Mouse (Mus musculus): ENCODE data around the gene Daam1.

- TF ChIP-seq POLR2A (IDR thresholded peaks at IDR 0.05; ENCODE audit: borderline replicate concordance, extremely low read depth, low read depth, low read length) = no peak
- no peak for TF ChIP-seq CTCF (IDR thresholded peaks at IDR 0.05; ENCODE audit: insufficient read depth, low read length)
Observed at GRCm38 (mm10) chr12:72015296-72015695, 184.4 kb downstream of the Daam1 start.
